Mouse (Mus musculus): ENCODE results near the gene Sult6b2. TPM values are rescaled to one million over a fixed set of nuclear protein-coding genes. Genes with fewer than 3 reads are reported as not detected.

The Sult6b2 gene
- polyA plus RNA-seq, 1 experiment from 2014 or later, result 53.2 TPM

DNA sequence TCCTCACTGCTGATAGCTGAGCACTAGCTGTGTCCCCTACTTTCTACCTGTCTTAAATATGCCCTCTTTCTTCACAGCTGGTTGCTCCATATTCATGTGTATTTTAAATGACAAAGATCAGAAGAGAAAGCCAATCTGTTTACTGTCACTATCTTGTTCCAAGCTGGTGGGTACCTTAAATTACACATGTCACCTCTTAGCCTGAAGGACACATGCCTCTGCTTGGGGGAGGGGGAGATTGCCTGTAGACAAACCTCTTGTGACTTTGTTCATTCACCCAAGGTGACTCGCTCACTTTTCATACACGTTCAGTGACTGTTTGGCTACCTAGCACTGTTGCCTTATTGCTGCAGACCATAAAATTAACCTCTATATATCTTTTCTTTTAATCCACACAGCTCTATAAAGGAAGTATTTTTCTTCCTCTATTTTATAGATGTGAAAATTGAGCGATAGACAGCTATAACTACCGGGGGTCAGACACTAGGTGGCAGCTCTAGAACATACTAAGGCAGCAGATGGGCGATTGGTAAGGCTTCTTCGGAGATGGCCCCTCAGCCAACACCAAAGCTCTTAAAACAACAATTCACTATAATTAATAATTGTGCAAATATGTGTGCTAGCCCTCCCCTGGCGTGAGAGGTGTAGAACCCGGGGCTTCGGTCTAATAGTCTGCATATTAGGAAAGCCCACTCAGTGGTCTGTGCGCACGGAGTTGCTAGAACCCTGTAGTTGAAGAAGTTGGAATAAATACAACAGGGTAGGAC lies 25.1 kb downstream of the Sult6b2 start:
- WGBS, result 43% methylated on average over 11 of the region's 11 CpGs
- H3K9ac ChIP-seq (ENCODE audit: low read depth, low read length), result no peak overlapping the region
- no peak overlapping the region for H3K4me3 ChIP-seq (ENCODE audit: low read depth, low read length)
- no peaks in the 10 kb centered on the region for H3K9me3 ChIP-seq (ENCODE audit: control insufficient read depth)
- peaks cover 20% of the 10 kb centered on the region for H3K36me3 ChIP-seq (ENCODE audit: control insufficient read depth, insufficient read depth)
- H3K4me1 ChIP-seq (replicated peaks; ENCODE audit: control insufficient read depth, insufficient read depth, low read length), result no peaks in the 10 kb centered on the region
- H3K27ac ChIP-seq (ENCODE audit: low read depth, low read length), result no peak overlapping the region
- peak; percentile 77 for TF ChIP-seq CTCF (IDR thresholded peaks at IDR 0.05; ENCODE audit: low read depth)
- 0 out of 2 replicates have a peak, but pooled peaks have one; percentile 50 for ATAC-seq
- H3K27me3 ChIP-seq (replicated peaks; ENCODE audit: control insufficient read depth, insufficient read depth, low read length), result no peaks in the 10 kb centered on the region
- H3K4me2 ChIP-seq (replicated peaks; ENCODE audit: low read depth), result no peak overlapping the region

GRCm38 (mm10) chr6:142776935-142777334 lies 27.4 kb downstream of the Sult6b2 start:
- no peak for TF ChIP-seq CTCF (IDR thresholded peaks at IDR 0.05; ENCODE audit: low read depth)
- Histone ChIP-seq H3K4me1 (replicated peaks; ENCODE audit: control insufficient read depth, insufficient read depth, low read length) (no peaks in the 10 kb centered on the region), H3K36me3 (ENCODE audit: control insufficient read depth, insufficient read depth) (peaks cover 42% of the 10 kb centered on the region), H3K9me3 (ENCODE audit: control insufficient read depth) (no peaks in the 10 kb centered on the region), H3K9ac (ENCODE audit: low read depth, low read length) (no peak overlapping the region), H3K4me2 (replicated peaks; ENCODE audit: low read depth) (no peak overlapping the region), H3K27me3 (replicated peaks; ENCODE audit: control insufficient read depth, insufficient read depth, low read length) (no peaks in the 10 kb centered on the region), H3K27ac (ENCODE audit: low read depth, low read length) (no peak overlapping the region), H3K4me3 (ENCODE audit: low read depth, low read length) (no peak overlapping the region)
- ATAC-seq, result no peak
- 76% methylated on average over 4 of the region's 4 CpGs for WGBS

DNA sequence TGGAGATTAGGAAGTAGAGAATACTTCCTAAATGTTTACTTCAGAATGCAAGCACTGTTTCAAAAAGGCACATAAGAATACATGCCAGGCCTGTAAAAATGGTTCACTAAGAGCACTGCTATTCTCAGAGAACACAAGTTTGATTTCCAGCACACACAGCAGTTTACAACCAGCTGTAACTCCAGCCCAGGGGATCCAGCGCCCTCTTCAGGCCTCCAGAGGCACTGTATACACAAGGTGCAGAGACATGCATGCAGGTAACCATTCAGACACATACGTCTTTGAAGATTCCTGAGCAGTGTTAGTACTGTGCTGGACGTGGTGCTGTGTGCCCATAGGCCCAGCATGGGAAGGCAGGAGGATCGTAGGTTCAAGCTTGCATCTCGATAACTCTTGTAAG lies 30.7 kb downstream of the Sult6b2 start:
- H3K4me3 ChIP-seq (ENCODE audit: low read depth, low read length), result no peak overlapping the region
- H3K36me3 ChIP-seq (ENCODE audit: control insufficient read depth, insufficient read depth), result peaks cover 72% of the 10 kb centered on the region
- H3K27me3 ChIP-seq (replicated peaks; ENCODE audit: control insufficient read depth, insufficient read depth, low read length), result no peaks in the 10 kb centered on the region
- TF ChIP-seq CTCF (IDR thresholded peaks at IDR 0.05; ENCODE audit: low read depth), result peak; percentile 57
- H3K9ac ChIP-seq (ENCODE audit: low read depth, low read length), result no peak overlapping the region
- no peak overlapping the region for H3K4me2 ChIP-seq (replicated peaks; ENCODE audit: low read depth)
- no peak overlapping the region for H3K27ac ChIP-seq (ENCODE audit: low read depth, low read length)
- ATAC-seq, result 0 out of 2 replicates have a peak, but pooled peaks have one; percentile 25
- H3K4me1 ChIP-seq (replicated peaks; ENCODE audit: control insufficient read depth, insufficient read depth, low read length), result no peaks in the 10 kb centered on the region
- no peaks in the 10 kb centered on the region for H3K9me3 ChIP-seq (ENCODE audit: control insufficient read depth)
- 92% methylated on average over 5 of the region's 5 CpGs for WGBS

DNA sequence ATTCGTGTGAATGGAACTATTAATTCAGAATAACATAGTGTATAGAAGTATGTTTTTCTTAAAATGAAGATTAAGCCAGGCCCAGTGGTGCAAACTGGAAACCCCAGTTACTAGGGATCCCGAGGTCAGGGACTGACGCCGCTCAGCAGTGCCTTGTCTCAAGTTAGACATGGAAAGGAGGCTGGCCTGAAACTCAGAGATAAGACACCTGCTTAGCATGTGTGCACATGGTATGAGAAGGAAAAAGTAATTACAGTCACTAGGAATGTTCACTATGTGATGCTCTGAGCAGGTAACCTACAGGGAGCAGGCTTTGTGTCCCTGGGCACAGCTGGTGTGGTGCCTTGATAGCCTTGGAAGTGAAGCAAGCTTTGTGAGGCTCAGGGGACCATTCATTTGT lies 32.7 kb downstream of the Sult6b2 start:
- Histone ChIP-seq H3K27me3 (replicated peaks; ENCODE audit: control insufficient read depth, insufficient read depth, low read length) (no peaks in the 10 kb centered on the region), H3K4me1 (replicated peaks; ENCODE audit: control insufficient read depth, insufficient read depth, low read length) (no peaks in the 10 kb centered on the region), H3K9ac (ENCODE audit: low read depth, low read length) (no peak overlapping the region), H3K36me3 (ENCODE audit: control insufficient read depth, insufficient read depth) (peaks cover 91% of the 10 kb centered on the region), H3K4me3 (ENCODE audit: low read depth, low read length) (no peak overlapping the region), H3K9me3 (ENCODE audit: control insufficient read depth) (no peaks in the 10 kb centered on the region), H3K27ac (ENCODE audit: low read depth, low read length) (no peak overlapping the region), H3K4me2 (replicated peaks; ENCODE audit: low read depth) (no peak overlapping the region)
- TF ChIP-seq CTCF (IDR thresholded peaks at IDR 0.05; ENCODE audit: low read depth), result no peak
- 89% methylated on average over 4 of the region's 4 CpGs for WGBS
- ATAC-seq, result no peak

- Histone ChIP-seq H3K9me3 (ENCODE audit: control insufficient read depth) (no peaks in the 10 kb centered on the region), H3K27ac (ENCODE audit: low read depth, low read length) (no peak overlapping the region), H3K36me3 (ENCODE audit: control insufficient read depth, insufficient read depth) (peaks cover 95% of the 10 kb centered on the region), H3K4me1 (replicated peaks; ENCODE audit: control insufficient read depth, insufficient read depth, low read length) (no peaks in the 10 kb centered on the region), H3K4me2 (replicated peaks; ENCODE audit: low read depth) (no peak overlapping the region), H3K4me3 (ENCODE audit: low read depth, low read length) (no peak overlapping the region), H3K27me3 (replicated peaks; ENCODE audit: control insufficient read depth, insufficient read depth, low read length) (no peaks in the 10 kb centered on the region), H3K9ac (ENCODE audit: low read depth, low read length) (no peak overlapping the region)
- ATAC-seq, result no peak
- no peak for TF ChIP-seq CTCF (IDR thresholded peaks at IDR 0.05; ENCODE audit: low read depth)
- 91% methylated on average over 3 of the region's 3 CpGs for WGBS
Measured at GRCm38 (mm10) chr6:142769896-142770295, 34.4 kb downstream of the Sult6b2 start.

DNA sequence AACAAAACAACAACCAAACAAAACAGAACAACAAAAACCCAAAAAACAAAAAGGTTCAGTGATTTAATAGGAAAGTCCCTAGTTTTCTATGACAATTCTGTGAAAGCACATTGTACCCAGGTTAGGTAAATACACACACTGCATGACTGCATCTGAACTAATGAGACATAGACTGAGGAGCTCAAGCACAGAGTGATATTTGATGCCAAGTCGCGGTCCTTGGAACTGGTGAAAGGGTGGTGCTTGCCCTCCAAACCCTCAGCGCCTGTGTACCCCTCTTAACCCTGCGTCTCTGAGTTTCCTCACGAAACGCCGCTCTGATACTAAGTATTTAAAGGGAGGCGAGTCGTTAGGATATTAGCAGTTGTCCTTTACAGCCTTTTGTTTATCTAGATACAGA lies 37.0 kb downstream of the Sult6b2 start:
- no peak overlapping the region for H3K4me3 ChIP-seq (ENCODE audit: low read depth, low read length)
- WGBS, result 90% methylated on average over 9 of the region's 9 CpGs
- H3K27me3 ChIP-seq (replicated peaks; ENCODE audit: control insufficient read depth, insufficient read depth, low read length), result no peaks in the 10 kb centered on the region
- H3K4me1 ChIP-seq (replicated peaks; ENCODE audit: control insufficient read depth, insufficient read depth, low read length), result no peaks in the 10 kb centered on the region
- TF ChIP-seq CTCF (IDR thresholded peaks at IDR 0.05; ENCODE audit: low read depth), result no peak
- peaks cover 81% of the 10 kb centered on the region for H3K36me3 ChIP-seq (ENCODE audit: control insufficient read depth, insufficient read depth)
- no peak overlapping the region for H3K9ac ChIP-seq (ENCODE audit: low read depth, low read length)
- no peaks in the 10 kb centered on the region for H3K9me3 ChIP-seq (ENCODE audit: control insufficient read depth)
- no peak for ATAC-seq
- no peak overlapping the region for H3K4me2 ChIP-seq (replicated peaks; ENCODE audit: low read depth)
- no peak overlapping the region for H3K27ac ChIP-seq (ENCODE audit: low read depth, low read length)

Data from intestine, postnatal 0 days (tissue).